Mouse (Mus musculus): Measurements from ENCODE around the gene Rhox4g. TPM values are rescaled to one million over a fixed set of nuclear protein-coding genes. Genes with fewer than 3 reads are reported as not detected.
"Not testable (repeated sequence)": the region's sequence is repeated elsewhere in the genome, so short reads cannot be mapped to it uniquely, and the experiment has no call there.

The Rhox4g gene
- total RNA-seq (2015), result not detected in 2 replicates
- not detected in 2 replicates for total RNA-seq (2017)

GRCm38 (mm10) chrX:37651227-37651626, at the start of gene Rhox4g:
Rhox4g (minus strand) TSS chrX:37651327.
- ATAC-seq (replicated peaks; ENCODE audit: poor library complexity), result not testable (repeated sequence)

GRCm38 (mm10) chrX:37692261-37692660, 41.1 kb upstream of the Rhox4g start:
- no peak for ATAC-seq (replicated peaks; ENCODE audit: poor library complexity)

- ATAC-seq (replicated peaks; ENCODE audit: poor library complexity), result no peak
Observed at GRCm38 (mm10) chrX:37683031-37683715, 32.0 kb upstream of the Rhox4g start.

GRCm38 (mm10) chrX:37673177-37673576, 22.1 kb upstream of the Rhox4g start, which contains the start of gene Rhox2h:
Rhox2h (minus strand) TSS chrX:37673277.
- not testable (repeated sequence) for ATAC-seq (replicated peaks; ENCODE audit: poor library complexity)

DNA sequence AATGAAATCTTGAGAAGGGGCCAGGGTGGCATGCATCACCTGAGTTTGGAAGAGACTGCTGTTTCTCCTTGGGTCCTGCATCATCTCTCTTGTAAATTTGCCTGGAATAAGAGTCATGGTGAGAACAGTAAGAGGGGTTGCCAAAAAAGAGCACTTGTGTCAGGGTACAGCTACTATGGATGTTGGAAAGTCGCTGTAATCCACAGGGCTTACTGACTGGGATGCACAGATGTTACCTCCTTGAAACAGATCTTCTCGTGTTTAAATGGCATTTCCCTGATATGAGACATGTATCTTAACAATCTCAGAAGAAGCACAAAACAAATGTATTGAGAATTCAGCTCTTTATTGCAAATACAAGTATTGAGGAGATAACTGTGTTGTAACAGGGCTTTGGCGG, 17.5 kb upstream of the Rhox4g start, which contains the start of gene Rhox3h:
Rhox3h (minus strand) TSS at position 101 of the 400 bp plus-strand sequence.
- not testable (repeated sequence) for ATAC-seq (replicated peaks; ENCODE audit: poor library complexity)

DNA sequence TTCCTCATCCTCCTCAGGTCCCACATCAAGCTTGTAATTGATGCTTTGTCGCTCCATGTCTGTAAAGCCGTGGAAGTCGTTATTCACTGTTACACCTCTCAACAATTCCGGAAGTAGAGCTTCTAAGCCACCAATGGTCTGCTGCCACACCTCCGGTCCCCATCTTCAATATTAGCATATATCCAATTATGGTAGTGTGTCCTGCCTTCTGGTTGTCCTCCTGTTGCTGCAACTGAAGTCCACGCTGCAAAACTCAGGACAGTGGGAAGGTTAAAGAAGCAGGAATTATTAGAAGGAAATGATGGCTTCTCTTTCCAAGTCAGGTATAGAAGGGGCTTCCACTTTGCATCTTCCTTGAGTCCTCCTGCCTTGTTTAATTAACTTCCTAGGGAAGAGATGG, 7.8 kb downstream of the Rhox4g start, which contains the start of gene Rhox2g:
Rhox2g (minus strand) TSS at position 101 of the 400 bp plus-strand sequence.
- ATAC-seq (replicated peaks; ENCODE audit: poor library complexity), result not testable (repeated sequence)

GRCm38 (mm10) chrX:37628512-37628911, 22.6 kb downstream of the Rhox4g start, which contains the start of gene Rhox3g:
Rhox3g (minus strand) TSS chrX:37628612.
- not testable (repeated sequence) for ATAC-seq (replicated peaks; ENCODE audit: poor library complexity)

DNA sequence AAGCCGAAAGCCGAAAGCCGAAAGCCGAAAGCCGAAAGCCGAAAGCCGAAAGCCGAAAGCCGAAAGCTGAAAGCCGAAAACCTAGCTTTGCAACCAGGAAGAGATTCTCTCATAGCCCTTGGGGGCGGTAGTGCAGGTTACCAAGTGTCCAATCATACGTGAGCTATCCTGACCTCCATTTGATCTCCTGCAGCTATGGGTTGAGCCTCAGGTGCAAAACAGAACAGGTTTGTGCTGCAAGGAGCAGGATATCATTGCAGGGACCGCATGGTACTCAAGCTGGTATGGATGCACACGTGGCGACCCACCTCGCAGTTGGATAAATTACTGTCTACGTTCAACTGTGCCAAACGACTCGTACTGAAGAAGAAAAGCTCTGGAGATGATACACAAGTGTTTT, 43.5 kb downstream of the Rhox4g start, which contains the start of gene Rhox4f:
Rhox4f (minus strand) TSS at position 101 of the 400 bp plus-strand sequence.
- not testable (repeated sequence) for ATAC-seq (replicated peaks; ENCODE audit: poor library complexity)

Other genes starting within 250 kb of the Rhox4g start
- not detected in 2 replicates for gene Rhox2b, start 239.3 kb downstream of the Rhox4g start, total RNA-seq (2015)
- not detected in 2 replicates for gene Rhox2b, start 239.3 kb downstream of the Rhox4g start, total RNA-seq (2017)
- not detected in 2 replicates for gene Rhox4b, start 218.8 kb downstream of the Rhox4g start, total RNA-seq (2015)
- gene Rhox4b, start 218.8 kb downstream of the Rhox4g start, total RNA-seq (2017), result not detected in 2 replicates
- gene Rhox2c, start 197.6 kb downstream of the Rhox4g start, total RNA-seq (2015), result not detected in 2 replicates
- not detected in 2 replicates for gene Rhox2c, start 197.6 kb downstream of the Rhox4g start, total RNA-seq (2017)
- not detected in 2 replicates for gene Rhox3c, start 192.7 kb downstream of the Rhox4g start, total RNA-seq (2015)
- not detected in 2 replicates for gene Rhox3c, start 192.7 kb downstream of the Rhox4g start, total RNA-seq (2017)
- not detected in 2 replicates for gene Rhox4c, start 171.0 kb downstream of the Rhox4g start, total RNA-seq (2015)
- gene Rhox4c, start 171.0 kb downstream of the Rhox4g start, total RNA-seq (2017), result not detected in 2 replicates
- not detected in 2 replicates for gene Rhox2d, start 157.9 kb downstream of the Rhox4g start, total RNA-seq (2015)
- not detected in 2 replicates for gene Rhox2d, start 157.9 kb downstream of the Rhox4g start, total RNA-seq (2017)
- gene Rhox4d, start 137.0 kb downstream of the Rhox4g start, total RNA-seq (2015), result not detected in 2 replicates
- gene Rhox4d, start 137.0 kb downstream of the Rhox4g start, total RNA-seq (2017), result not detected in 2 replicates
- gene Rhox2e, start 120.9 kb downstream of the Rhox4g start, total RNA-seq (2015), result not detected in 2 replicates
- gene Rhox2e, start 120.9 kb downstream of the Rhox4g start, total RNA-seq (2017), result not detected in 2 replicates
- gene Rhox3e, start 109.3 kb downstream of the Rhox4g start, total RNA-seq (2015), result not detected in 2 replicates
- gene Rhox3e, start 109.3 kb downstream of the Rhox4g start, total RNA-seq (2017), result not detected in 2 replicates
- not detected in 2 replicates for gene Rhox4e, start 93.9 kb downstream of the Rhox4g start, total RNA-seq (2015)
- not detected in 2 replicates for gene Rhox4e, start 93.9 kb downstream of the Rhox4g start, total RNA-seq (2017)
- not detected in 2 replicates for gene Rhox2f, start 79.9 kb downstream of the Rhox4g start, total RNA-seq (2015)
- not detected in 2 replicates for gene Rhox2f, start 79.9 kb downstream of the Rhox4g start, total RNA-seq (2017)
- gene Rhox3f, start 70.3 kb downstream of the Rhox4g start, total RNA-seq (2015), result not detected in 2 replicates
- gene Rhox3f, start 70.3 kb downstream of the Rhox4g start, total RNA-seq (2017), result not detected in 2 replicates
- not detected in 2 replicates for gene Rhox4f, start 43.6 kb downstream of the Rhox4g start, total RNA-seq (2015)
- gene Rhox4f, start 43.6 kb downstream of the Rhox4g start, total RNA-seq (2017), result not detected in 2 replicates
- gene Rhox3g, start 22.7 kb downstream of the Rhox4g start, total RNA-seq (2015), result not detected in 2 replicates
- not detected in 2 replicates for gene Rhox3g, start 22.7 kb downstream of the Rhox4g start, total RNA-seq (2017)
- not detected in 2 replicates for gene Rhox2g, start 7.9 kb downstream of the Rhox4g start, total RNA-seq (2015)
- gene Rhox2g, start 7.9 kb downstream of the Rhox4g start, total RNA-seq (2017), result not detected in 2 replicates
- not detected in 2 replicates for gene Rhox3h, start 17.4 kb upstream of the Rhox4g start, total RNA-seq (2015)
- gene Rhox3h, start 17.4 kb upstream of the Rhox4g start, total RNA-seq (2017), result not detected in 2 replicates
- not detected in 2 replicates for gene Rhox2h, start 21.9 kb upstream of the Rhox4g start, total RNA-seq (2015)
- not detected in 2 replicates for gene Rhox2h, start 21.9 kb upstream of the Rhox4g start, total RNA-seq (2017)
- gene Rhox5, start 153.5 kb upstream of the Rhox4g start, total RNA-seq (2015), result not detected in 2 replicates
- not detected in 2 replicates for gene Rhox5, start 153.5 kb upstream of the Rhox4g start, total RNA-seq (2017)
- gene Rhox6, start 175.6 kb upstream of the Rhox4g start, total RNA-seq (2015), result not detected in 2 replicates
- not detected in 2 replicates for gene Rhox6, start 175.6 kb upstream of the Rhox4g start, total RNA-seq (2017)
- gene Rhox7a, start 180.4 kb upstream of the Rhox4g start, total RNA-seq (2015), result not detected in 2 replicates
- gene Rhox7a, start 180.4 kb upstream of the Rhox4g start, total RNA-seq (2017), result not detected in 2 replicates
- not detected in 2 replicates for gene Rhox8, start 227.6 kb upstream of the Rhox4g start, total RNA-seq (2015)
- not detected in 2 replicates for gene Rhox8, start 227.6 kb upstream of the Rhox4g start, total RNA-seq (2017)
- gene Rhox7b, start 245.9 kb upstream of the Rhox4g start, total RNA-seq (2015), result not detected in 2 replicates
- not detected in 2 replicates for gene Rhox7b, start 245.9 kb upstream of the Rhox4g start, total RNA-seq (2017)